Mouse (Mus musculus): ENCODE data around the gene Cd33. TPM values are rescaled to one million over a fixed set of nuclear protein-coding genes. Genes with fewer than 3 reads are reported as not detected.

The Cd33 gene
- polyA plus RNA-seq (2012; rRNA removed) (2.4 and 3.0 TPM in 2 replicates), polyA plus RNA-seq (2014; fragmentation: Nextera tagmentation; extraction: Ambion mirVana) (2.9 and 3.1 TPM in 2 replicates)

GRCm38 (mm10) chr7:43544225-43544977, at the start of gene Cd33:
Gene Cd33 (minus strand): TSS chr7:43544428.
- ATAC-seq (ENCODE audit: low FRiP score, low read depth) (no peak), DNase-seq (ENCODE audit: low spot score) (no peak)
- no peak within 1 kb of the TSS for H3K27ac ChIP-seq (replicated peaks; ENCODE audit: low read depth, low read length)
- TF ChIP-seq POLR2A (IDR thresholded peaks at IDR 0.05; ENCODE audit: borderline replicate concordance, extremely low read depth, insufficient read depth, insufficient read length): no peak
- no peak within 1 kb of the TSS for H3K4me2 ChIP-seq (replicated peaks; ENCODE audit: low read depth, low read length, severe bottlenecking)
- H3K36me3 ChIP-seq (ENCODE audit: control insufficient read depth, insufficient read depth, low read length): no peaks in the 10 kb centered on the region
- H3K4me3 ChIP-seq (replicated peaks; ENCODE audit: low read length): no peak within 1 kb of the TSS
- no peak within 1 kb of the TSS for H3K9ac ChIP-seq (ENCODE audit: low read depth, low read length, severe bottlenecking)
- H3K9me3 ChIP-seq (ENCODE audit: control insufficient read depth, low read length): no peaks in the 10 kb centered on the region
- H3K27me3 ChIP-seq (ENCODE audit: control insufficient read depth, insufficient read depth, low read length): no peaks in the 10 kb centered on the region
- H3K4me1 ChIP-seq (ENCODE audit: control insufficient read depth, insufficient read depth, low read length): no peaks in the 10 kb centered on the region
- 78% methylated on average over 7 of the region's 7 CpGs for WGBS

- H3K27me3 ChIP-seq (ENCODE audit: control insufficient read depth, insufficient read depth, low read length): no peaks in the 10 kb centered on the region
- H3K9ac ChIP-seq (ENCODE audit: low read depth, low read length, severe bottlenecking): no peak overlapping the region
- 96% methylated on average over 5 of the region's 5 CpGs for WGBS
- H3K27ac ChIP-seq (replicated peaks; ENCODE audit: low read depth, low read length): no peak overlapping the region
- DNase-seq (ENCODE audit: low spot score): no peak
- no peak for ATAC-seq (ENCODE audit: low FRiP score, low read depth)
- H3K4me2 ChIP-seq (replicated peaks; ENCODE audit: low read depth, low read length, severe bottlenecking): no peak overlapping the region
- no peaks in the 10 kb centered on the region for H3K9me3 ChIP-seq (ENCODE audit: control insufficient read depth, low read length)
- H3K4me1 ChIP-seq (ENCODE audit: control insufficient read depth, insufficient read depth, low read length): peaks cover 10% of the 10 kb centered on the region
- TF ChIP-seq POLR2A (IDR thresholded peaks at IDR 0.05; ENCODE audit: borderline replicate concordance, extremely low read depth, insufficient read depth, insufficient read length): no peak
- H3K4me3 ChIP-seq (replicated peaks; ENCODE audit: low read length): no peak overlapping the region
- H3K36me3 ChIP-seq (ENCODE audit: control insufficient read depth, insufficient read depth, low read length): peaks cover 59% of the 10 kb centered on the region
Observed at GRCm38 (mm10) chr7:43584790-43585189, 40.6 kb upstream of the Cd33 start.

- Histone ChIP-seq H3K36me3 (ENCODE audit: control insufficient read depth, insufficient read depth, low read length) (peaks cover 24% of the 10 kb centered on the region), H3K4me2 (replicated peaks; ENCODE audit: low read depth, low read length, severe bottlenecking) (peak overlapping the region; percentile 70), H3K4me1 (ENCODE audit: control insufficient read depth, insufficient read depth, low read length) (peaks cover 10% of the 10 kb centered on the region), H3K9ac (ENCODE audit: low read depth, low read length, severe bottlenecking) (peak overlapping the region; percentile 63), H3K4me3 (replicated peaks; ENCODE audit: low read length) (peak overlapping the region; percentile 59), H3K27me3 (ENCODE audit: control insufficient read depth, insufficient read depth, low read length) (no peaks in the 10 kb centered on the region), H3K27ac (replicated peaks; ENCODE audit: low read depth, low read length) (peak overlapping the region; percentile 73; the same call in 1 of the 2 replicates), H3K9me3 (ENCODE audit: control insufficient read depth, low read length) (no peaks in the 10 kb centered on the region)
- 64% methylated on average over 5 of the region's 5 CpGs for WGBS
- ATAC-seq (ENCODE audit: low FRiP score, low read depth) (no peak), DNase-seq (ENCODE audit: low spot score) (no peak)
- TF ChIP-seq POLR2A (IDR thresholded peaks at IDR 0.05; ENCODE audit: borderline replicate concordance, extremely low read depth, insufficient read depth, insufficient read length): no peak
Observed at GRCm38 (mm10) chr7:43580526-43580925, 36.3 kb upstream of the Cd33 start.

- peak within 1 kb of the TSS; percentile 63 for H3K9ac ChIP-seq (ENCODE audit: low read depth, low read length, severe bottlenecking)
- peaks cover 19% of the 10 kb centered on the region for H3K36me3 ChIP-seq (ENCODE audit: control insufficient read depth, insufficient read depth, low read length)
- no peak for TF ChIP-seq POLR2A (IDR thresholded peaks at IDR 0.05; ENCODE audit: borderline replicate concordance, extremely low read depth, insufficient read depth, insufficient read length)
- H3K27me3 ChIP-seq (ENCODE audit: control insufficient read depth, insufficient read depth, low read length): no peaks in the 10 kb centered on the region
- H3K4me3 ChIP-seq (replicated peaks; ENCODE audit: low read length): peak within 1 kb of the TSS; percentile 59
- H3K4me1 ChIP-seq (ENCODE audit: control insufficient read depth, insufficient read depth, low read length): peaks cover 10% of the 10 kb centered on the region
- ATAC-seq (ENCODE audit: low FRiP score, low read depth) (peak; percentile 96), DNase-seq (ENCODE audit: low spot score) (peak; percentile 99)
- H3K27ac ChIP-seq (replicated peaks; ENCODE audit: low read depth, low read length): peak within 1 kb of the TSS; percentile 75
- peak within 1 kb of the TSS; percentile 70 for H3K4me2 ChIP-seq (replicated peaks; ENCODE audit: low read depth, low read length, severe bottlenecking)
- WGBS: under 1% methylated on average over 37 of the region's 37 CpGs
- no peaks in the 10 kb centered on the region for H3K9me3 ChIP-seq (ENCODE audit: control insufficient read depth, low read length)
Observed at GRCm38 (mm10) chr7:43579440-43580171, 35.4 kb upstream of the Cd33 start, which contains the start of gene Zfp719. Gene Zfp719 (plus strand): TSS chr7:43579610.

- no peak for ATAC-seq (ENCODE audit: low FRiP score, low read depth)
- H3K36me3 ChIP-seq (ENCODE audit: control insufficient read depth, insufficient read depth, low read length): peaks cover 74% of the 10 kb centered on the region
- H3K4me1 ChIP-seq (ENCODE audit: control insufficient read depth, insufficient read depth, low read length): no peaks in the 10 kb centered on the region
- DNase-seq (ENCODE audit: low spot score): no peak
- H3K4me2 ChIP-seq (replicated peaks; ENCODE audit: low read depth, low read length, severe bottlenecking): no peak overlapping the region
- H3K27me3 ChIP-seq (ENCODE audit: control insufficient read depth, insufficient read depth, low read length): no peaks in the 10 kb centered on the region
- H3K9me3 ChIP-seq (ENCODE audit: control insufficient read depth, low read length): no peaks in the 10 kb centered on the region
- 96% methylated on average over 2 of the region's 2 CpGs for WGBS
- no peak overlapping the region for H3K4me3 ChIP-seq (replicated peaks; ENCODE audit: low read length)
- no peak overlapping the region for H3K9ac ChIP-seq (ENCODE audit: low read depth, low read length, severe bottlenecking)
- no peak for TF ChIP-seq POLR2A (IDR thresholded peaks at IDR 0.05; ENCODE audit: borderline replicate concordance, extremely low read depth, insufficient read depth, insufficient read length)
- H3K27ac ChIP-seq (replicated peaks; ENCODE audit: low read depth, low read length): no peak overlapping the region
Observed at GRCm38 (mm10) chr7:43571216-43571615, 27.0 kb upstream of the Cd33 start.

Data from limb, embryonic 14.5 days (tissue).